Comparison of ENCODE assay signal across 19 mouse cellular contexts in genomic region chr6:117134526-117134925, GRCm38 (mm10). TPM values are rescaled to one million over a fixed set of nuclear protein-coding genes. Genes with fewer than 3 reads are reported as not detected.
DNase-seq lines count a peak whose midpoint lies in the region; ATAC-seq and TF ChIP-seq lines count a peak whose summit lies in the region.
"Had no signal": no experiment of that assay in that cellular context is flagged by ENCODE, and none has a peak within 500 bp of the region (broad histone marks: within the 10 kb centered on the region; RNA-seq: fewer than 3 reads in every experiment).

No protein-coding gene starts in this region.

- H3K27ac ChIP-seq in intestine, embryonic 16.5 days (ENCODE audit: low read length), result peak overlapping the region; percentile 39; the same call in 1 of the 2 replicates
- no peak overlapping the region for H3K27ac ChIP-seq in intestine, postnatal 0 days (ENCODE audit: low read depth, low read length)
- peak overlapping the region; percentile 61 for H3K27ac ChIP-seq in heart, adult 2 months
- peak overlapping the region; percentile 78 for H3K27ac ChIP-seq in heart, embryonic 10.5 days
- H3K27ac ChIP-seq: hindbrain, postnatal 0 days; limb, embryonic 12.5 days; midbrain, embryonic 13.5 days; neural tube, embryonic 15.5 days had no signal

- TF ChIP-seq POLR2A in heart, adult 2 months (IDR thresholded peaks at IDR 0.05; ENCODE audit: insufficient read depth, low read depth, low read length), result no peak

- ATAC-seq in intestine, embryonic 16.5 days, result no peak
- ATAC-seq in intestine, postnatal 0 days, result no peak
- ATAC-seq in erythroblast, adult 5-6 weeks (replicated peaks; ENCODE audit: low FRiP score, poor library complexity, severe bottlenecking), result no peak
- ATAC-seq: forebrain, embryonic 14.5 days; hindbrain, postnatal 0 days; midbrain, embryonic 13.5 days had no signal

- intact Hi-C loops in heart, adult 2 months (cut with DNase I), result no loop called here
- intact Hi-C loops in heart, postnatal 10 days (cut with DNase I), result no loop called here

- H3K4me1 ChIP-seq in intestine, embryonic 16.5 days (ENCODE audit: control insufficient read depth, insufficient read depth, low read length), result peaks cover 15% of the 10 kb centered on the region
- H3K4me1 ChIP-seq in intestine, postnatal 0 days (replicated peaks; ENCODE audit: control insufficient read depth, insufficient read depth, low read length), result no peaks in the 10 kb centered on the region
- H3K4me1 ChIP-seq in heart, adult 2 months (ENCODE audit: control insufficient read depth, insufficient read depth, low read length), result peaks cover 4% of the 10 kb centered on the region
- H3K4me1 ChIP-seq in heart, embryonic 10.5 days, result peaks cover 15% of the 10 kb centered on the region

- no peak for TF ChIP-seq CTCF in intestine, postnatal 0 days (IDR thresholded peaks at IDR 0.05; ENCODE audit: low read depth)
- TF ChIP-seq CTCF in heart, adult 2 months (IDR thresholded peaks at IDR 0.05), result no peak

- H3K36me3 ChIP-seq in intestine, embryonic 16.5 days (ENCODE audit: control insufficient read depth, insufficient read depth, low read length), result no peaks in the 10 kb centered on the region
- no peaks in the 10 kb centered on the region for H3K36me3 ChIP-seq in intestine, postnatal 0 days (ENCODE audit: control insufficient read depth, insufficient read depth)
- H3K36me3 ChIP-seq in heart, adult 2 months (ENCODE audit: control insufficient read depth, insufficient read depth, low read length), result no peaks in the 10 kb centered on the region
- no peaks in the 10 kb centered on the region for H3K36me3 ChIP-seq in heart, embryonic 10.5 days
- H3K36me3 ChIP-seq: limb, embryonic 12.5 days; midbrain, embryonic 13.5 days; neural tube, embryonic 15.5 days had no signal

- H3K4me3 ChIP-seq in intestine, embryonic 16.5 days (ENCODE audit: low read length), result no peak overlapping the region
- H3K4me3 ChIP-seq in intestine, postnatal 0 days (ENCODE audit: low read depth, low read length), result no peak overlapping the region
- H3K4me3 ChIP-seq in heart, adult 2 months, result no peak overlapping the region
- no peak overlapping the region for H3K4me3 ChIP-seq in heart, embryonic 10.5 days
- H3K4me3 ChIP-seq: limb, embryonic 12.5 days; midbrain, embryonic 13.5 days; myocyte; neural tube, embryonic 15.5 days had no signal

- no peaks in the 10 kb centered on the region for H3K79me2 ChIP-seq in heart, adult 2 months (replicated peaks; ENCODE audit: control insufficient read depth, insufficient read depth, low read length)

- H3K9ac ChIP-seq in intestine, embryonic 16.5 days (ENCODE audit: low read depth, low read length), result no peak overlapping the region
- H3K9ac ChIP-seq in intestine, postnatal 0 days (ENCODE audit: low read depth, low read length), result no peak overlapping the region
- no peak overlapping the region for H3K9ac ChIP-seq in heart, adult 2 months (ENCODE audit: low read depth, low read length)
- H3K9ac ChIP-seq: limb, embryonic 12.5 days; lung, embryonic 14.5 days; midbrain, embryonic 13.5 days; neural tube, embryonic 15.5 days had no signal

- WGBS in intestine, embryonic 16.5 days, result 70% methylated on average over 4 of the region's 4 CpGs
- 60% methylated on average over 4 of the region's 4 CpGs for WGBS in intestine, postnatal 0 days
- WGBS in heart, adult 2 months, result 26% methylated on average over 4 of the region's 4 CpGs
- 36% methylated on average over 4 of the region's 4 CpGs for WGBS in heart, embryonic 10.5 days

- H3K9me3 ChIP-seq in intestine, embryonic 16.5 days (ENCODE audit: control insufficient read depth, low read length), result no peaks in the 10 kb centered on the region
- no peaks in the 10 kb centered on the region for H3K9me3 ChIP-seq in intestine, postnatal 0 days (ENCODE audit: control insufficient read depth)
- H3K9me3 ChIP-seq in heart, embryonic 10.5 days, result no peaks in the 10 kb centered on the region
- H3K9me3 ChIP-seq: limb, embryonic 12.5 days; midbrain, embryonic 13.5 days; neural tube, embryonic 15.5 days had no signal

- TF ChIP-seq EP300 in heart, adult 2 months (IDR thresholded peaks at IDR 0.05; ENCODE audit: insufficient read depth, low read depth, low read length), result no peak

- no peaks in the 10 kb centered on the region for H3K27me3 ChIP-seq in intestine, embryonic 16.5 days (replicated peaks; ENCODE audit: control insufficient read depth, insufficient read depth, low read length)
- H3K27me3 ChIP-seq in intestine, postnatal 0 days (replicated peaks; ENCODE audit: control insufficient read depth, insufficient read depth, low read length), result no peaks in the 10 kb centered on the region
- H3K27me3 ChIP-seq in heart, adult 2 months (ENCODE audit: control insufficient read depth, insufficient read depth, low read length), result no peaks in the 10 kb centered on the region
- 0 out of 2 replicates have a peak, but pooled peaks cover 6% of the 10 kb centered on the region for H3K27me3 ChIP-seq in heart, embryonic 10.5 days (ENCODE audit: insufficient read depth, poor library complexity, severe bottlenecking)
- H3K27me3 ChIP-seq: midbrain, embryonic 13.5 days; neural tube, embryonic 15.5 days had no signal

- peak; percentile 23 to 34 for DNase-seq in heart, adult 2 months
- no peak for DNase-seq in heart, embryonic 10.5 days (ENCODE audit: low spot score)
- peak; percentile 33 to 36 for DNase-seq in heart, postnatal 10 days
- no peak for DNase-seq in cerebellum, adult 11-12 months
- no peak for DNase-seq in thymus, postnatal 0 days (ENCODE audit: low spot score)
- DNase-seq: cerebellum, adult 9-10 months; embryo, embryonic 11 days; lung, embryonic 14.5 days; right cerebral cortex, postnatal 25 days; thymus, postnatal 4 days had no signal

- no peak overlapping the region for H3K4me2 ChIP-seq in intestine, embryonic 16.5 days (ENCODE audit: low read depth, low read length)
- H3K4me2 ChIP-seq in intestine, postnatal 0 days (replicated peaks; ENCODE audit: low read depth), result no peak overlapping the region
- H3K4me2 ChIP-seq: limb, embryonic 12.5 days; lung, embryonic 14.5 days; midbrain, embryonic 13.5 days; neural tube, embryonic 15.5 days had no signal

RNA-seq across cellular contexts. Expression of gene Cxcl12, which starts 33.8 kb away (rescaled TPM):
- 116 and 120 TPM in 2 replicates for polyA plus RNA-seq in intestine, embryonic 16.5 days (2015; fragmentation: Nextera tagmentation; extraction: Ambion mirVana)
- polyA plus RNA-seq in intestine, postnatal 0 days (2015; fragmentation: Nextera tagmentation; extraction: Ambion mirVana), result 57.5 and 58.0 TPM in 2 replicates
- total RNA-seq in heart, adult 2 months (2021), result 100 to 1,000 TPM in 1 of 2 experiments, 10 to 100 TPM in 1; 97.9 to 116 TPM
- 101 and 166 TPM in 2 replicates for polyA plus RNA-seq in heart, adult 2 months (2012; rRNA removed)
- polyA plus RNA-seq in heart, embryonic 10.5 days (2016; fragmentation: Nextera tagmentation; extraction: Ambion mirVana), result 112 and 121 TPM in 2 replicates
- 100 to 1,000 TPM; 147 to 151 TPM for total RNA-seq in heart, postnatal 10 days (2021)
- total RNA-seq in erythroblast, adult 5-6 weeks (2015; ENCODE audit: low replicate concordance), result 8.6 and 9.8 TPM in 2 replicates
- total RNA-seq in erythroblast, adult 5-6 weeks (2017; ENCODE audit: low replicate concordance), result 7.2 and 8.3 TPM in 2 replicates
- 239 and 262 TPM in 2 replicates for polyA plus RNA-seq in thymus, postnatal 0 days (2015; fragmentation: Nextera tagmentation; extraction: Ambion mirVana)

Comparison
In these comparisons a context has a peak if more than half of its experiments do, and no peak if none do; other contexts are left out.
1. DNase-seq: peak in heart, adult 2 months (2 of 2) and heart, postnatal 10 days (2 of 2); none in heart, embryonic 10.5 days (single experiment), cerebellum, adult 11-12 months (single experiment) and thymus, postnatal 0 days (single experiment).